Mouse (Mus musculus) megakaryocyte, embryonic 14.5 days (primary cell): Measurements from ENCODE around the gene Wnk2. TPM values are rescaled to one million over a fixed set of nuclear protein-coding genes. Genes with fewer than 3 reads are reported as not detected.

ENCODE experiments used
- H3K27me3 ChIP-seq: replicated peaks from 2 replicates; pipeline ENCODE3; 2012; ENCODE audit warnings: inconsistent platforms
- H3K36me3 ChIP-seq: replicated peaks from 2 replicates; pipeline ENCODE3; 2012; ENCODE audit warnings: low read length, inconsistent platforms, mixed read lengths
- H3K4me1 ChIP-seq: 2 replicates; pipeline ENCODE4 v1.6.1; 2012; ENCODE audit warnings: inconsistent platforms
- H3K4me3 ChIP-seq: replicated peaks from 2 replicates; pipeline ENCODE3; 2012; ENCODE audit warnings: moderate library complexity, mild to moderate bottlenecking, inconsistent platforms
- H3K9me3 ChIP-seq: 2 replicates; pipeline ENCODE4 v1.6.1; 2012; ENCODE audit warnings: inconsistent platforms
- FLI1 ChIP-seq: IDR thresholded peaks from 2 replicates; pipeline ENCODE4 v1.6.1; 2012; ENCODE audit warnings: low read length, inconsistent platforms, mixed read lengths
- GATA1 ChIP-seq: IDR thresholded peaks from 3 replicates; pipeline ENCODE4 v1.6.1; 2012; ENCODE audit warnings: mixed read lengths, low read length, inconsistent platforms, borderline replicate concordance
- polyA plus RNA-seq: library from polyadenylated mRNA; stranded (reverse); fragments of >175 nt; gene quantifications from 2 replicates; pipeline ENCODE4 v1.2.3, GENCODE M21; 2012; ENCODE audit warnings: low replicate concordance; ENCODE audit not compliant: insufficient read depth

Wnk2 gene
- polyA plus RNA-seq, 1 experiment, result 0.02 TPM

GRCm38 (mm10) chr13:49180691-49181090 is 32.9 kb upstream of the Wnk2 start:
- Histone ChIP-seq H3K4me3 (peak overlapping the region; percentile 26), H3K9me3 (peaks cover 7% of the 10 kb centered on the region; the same call in 1 of the 2 replicates), H3K4me1 (peaks cover 85% of the 10 kb centered on the region), H3K36me3 (no peaks in the 10 kb centered on the region), H3K27me3 (peaks cover 9% of the 10 kb centered on the region)
- TF ChIP-seq GATA1, result no peak

GRCm38 (mm10) chr13:49180274-49180673 is 32.5 kb upstream of the Wnk2 start:
- Histone ChIP-seq H3K9me3 (peaks cover 7% of the 10 kb centered on the region; the same call in 1 of the 2 replicates), H3K27me3 (peaks cover 12% of the 10 kb centered on the region), H3K4me3 (peak overlapping the region; percentile 38), H3K4me1 (peaks cover 84% of the 10 kb centered on the region), H3K36me3 (no peaks in the 10 kb centered on the region)
- TF ChIP-seq GATA1, result no peak
- no peak for TF ChIP-seq FLI1

- peaks cover 3% of the 10 kb centered on the region; the same call in 1 of the 2 replicates for H3K9me3 ChIP-seq
- peaks cover 78% of the 10 kb centered on the region for H3K4me1 ChIP-seq
- H3K27me3 ChIP-seq, result peaks cover 15% of the 10 kb centered on the region
- no peaks in the 10 kb centered on the region for H3K36me3 ChIP-seq
- no peak for TF ChIP-seq FLI1
- TF ChIP-seq GATA1, result no peak
- no peak overlapping the region for H3K4me3 ChIP-seq
Observed at GRCm38 (mm10) chr13:49178839-49179585, 31.2 kb upstream of the Wnk2 start.

- Histone ChIP-seq H3K4me1 (peaks cover 76% of the 10 kb centered on the region), H3K27me3 (peaks cover 16% of the 10 kb centered on the region), H3K4me3 (no peak overlapping the region), H3K36me3 (no peaks in the 10 kb centered on the region), H3K9me3 (no peaks in the 10 kb centered on the region)
- no peak for TF ChIP-seq GATA1
Observed at GRCm38 (mm10) chr13:49175509-49175908, 27.7 kb upstream of the Wnk2 start.

GRCm38 (mm10) chr13:49172971-49173596 is 25.3 kb upstream of the Wnk2 start:
- H3K4me3 ChIP-seq, result peak overlapping the region; percentile 28
- no peak for TF ChIP-seq GATA1
- TF ChIP-seq FLI1, result no peak

GRCm38 (mm10) chr13:49172335-49172734 is 24.5 kb upstream of the Wnk2 start:
- peaks cover 13% of the 10 kb centered on the region for H3K27me3 ChIP-seq
- H3K9me3 ChIP-seq, result no peaks in the 10 kb centered on the region
- TF ChIP-seq FLI1 (no peak), GATA1 (no peak)
- H3K4me3 ChIP-seq, result no peak overlapping the region
- H3K36me3 ChIP-seq, result no peaks in the 10 kb centered on the region
- peaks cover 60% of the 10 kb centered on the region for H3K4me1 ChIP-seq

More at GRCm38 (mm10) chr13:49172971-49173596, 25.3 kb upstream of the Wnk2 start:
- no peaks in the 10 kb centered on the region for H3K9me3 ChIP-seq
- peaks cover 13% of the 10 kb centered on the region for H3K27me3 ChIP-seq
- H3K4me1 ChIP-seq, result peaks cover 60% of the 10 kb centered on the region
- H3K36me3 ChIP-seq, result no peaks in the 10 kb centered on the region

GRCm38 (mm10) chr13:49171729-49172128 is 23.9 kb upstream of the Wnk2 start:
- Histone ChIP-seq H3K9me3 (no peaks in the 10 kb centered on the region), H3K27me3 (peaks cover 18% of the 10 kb centered on the region), H3K4me1 (peaks cover 66% of the 10 kb centered on the region), H3K36me3 (no peaks in the 10 kb centered on the region), H3K4me3 (no peak overlapping the region)
- TF ChIP-seq GATA1, result no peak
- TF ChIP-seq FLI1, result no peak

GRCm38 (mm10) chr13:49170623-49171022 is 22.8 kb upstream of the Wnk2 start:
- Histone ChIP-seq H3K9me3 (no peaks in the 10 kb centered on the region), H3K27me3 (peaks cover 21% of the 10 kb centered on the region), H3K4me3 (no peak overlapping the region), H3K4me1 (peaks cover 70% of the 10 kb centered on the region), H3K36me3 (no peaks in the 10 kb centered on the region)
- TF ChIP-seq FLI1, result no peak
- TF ChIP-seq GATA1, result no peak

- H3K36me3 ChIP-seq, result no peaks in the 10 kb centered on the region
Observed at GRCm38 (mm10) chr13:49169448-49170207, 21.8 kb upstream of the Wnk2 start.

GRCm38 (mm10) chr13:49167081-49167480 is 19.3 kb upstream of the Wnk2 start:
- Histone ChIP-seq H3K27me3 (peaks cover 43% of the 10 kb centered on the region), H3K9me3 (no peaks in the 10 kb centered on the region), H3K36me3 (no peaks in the 10 kb centered on the region), H3K4me3 (no peak overlapping the region), H3K4me1 (peaks cover 69% of the 10 kb centered on the region)
- TF ChIP-seq FLI1 (no peak), GATA1 (no peak)

More at GRCm38 (mm10) chr13:49169448-49170207, 21.8 kb upstream of the Wnk2 start:
- H3K27me3 ChIP-seq, result peaks cover 26% of the 10 kb centered on the region
- H3K9me3 ChIP-seq, result no peaks in the 10 kb centered on the region
- TF ChIP-seq FLI1, result no peak
- no peak for TF ChIP-seq GATA1
- peaks cover 70% of the 10 kb centered on the region for H3K4me1 ChIP-seq
- no peak overlapping the region for H3K4me3 ChIP-seq
